Mouse (Mus musculus) forebrain, embryonic 16.5 days (tissue): ENCODE results near the gene Gm20716. TPM values are rescaled to one million over a fixed set of nuclear protein-coding genes. Genes with fewer than 3 reads are reported as not detected.

Source experiments
- ATAC-seq: fragments of 200-750 bp; cut with Nextera tagmentation; 2 replicates; pipeline ENCODE4 v1.8.0; 2017; ENCODE audit warnings: mild to moderate bottlenecking, moderate library complexity
- H3K27ac ChIP-seq: fragments of 300-500 bp; sonication (generic); 2 replicates; pipeline ENCODE4 v1.5.1; 2014; ENCODE audit warnings: low read length, control low read depth
- H3K27me3 ChIP-seq: fragments of 300-500 bp; sonication (generic); replicated peaks from 2 replicates; pipeline ENCODE4 v1.6.1; 2014; ENCODE audit warnings: low read length; ENCODE audit not compliant: control insufficient read depth, insufficient read depth
- H3K36me3 ChIP-seq: fragments of 300-500 bp; sonication (generic); 2 replicates; pipeline ENCODE4 v1.6.1; 2014; ENCODE audit not compliant: control insufficient read depth, insufficient read depth
- H3K4me1 ChIP-seq: fragments of 300-500 bp; sonication (generic); replicated peaks from 2 replicates; pipeline ENCODE4 v1.6.1; 2014; ENCODE audit warnings: low read length; ENCODE audit not compliant: control insufficient read depth, insufficient read depth
- H3K4me2 ChIP-seq: fragments of 300-500 bp; sonication (generic); 2 replicates; pipeline ENCODE4 v1.6.1; 2014; ENCODE audit warnings: mild to moderate bottlenecking, low read length, control low read depth
- H3K4me3 ChIP-seq: fragments of 300-500 bp; sonication (generic); replicated peaks from 2 replicates; pipeline ENCODE4 v1.5.1; 2014; ENCODE audit warnings: mild to moderate bottlenecking, low read length, control low read depth
- H3K9ac ChIP-seq: fragments of 300-500 bp; sonication (generic); replicated peaks from 2 replicates; pipeline ENCODE4 v1.6.1; 2014; ENCODE audit warnings: low read depth, low read length, control low read depth
- H3K9me3 ChIP-seq: fragments of 300-500 bp; sonication (generic); 2 replicates; pipeline ENCODE4 v1.6.1; 2016; ENCODE audit warnings: low read length; ENCODE audit not compliant: control insufficient read depth
- WGBS: fragments of 180-500 bp; shearing (Covaris S2); extraction: QIAGEN DNeasy Blood & Tissue Kit; methylation state at CpG from one replicate; pipeline ENCODE4 v1.1.7; 2014; 5-methylcytosine and 5-hydroxymethylcytosine counted together
- microRNA-seq: library from miRNA; unstranded; fragments of <30 nt; microRNA quantifications from one replicate; pipeline ENCODE4, GENCODE M21; 2017
- polyA plus RNA-seq: library from polyadenylated mRNA; unstranded; fragments of >200 nt; fragmentation: Nextera tagmentation; extraction: Ambion mirVana; gene quantifications from 2 replicates; pipeline ENCODE4 v1.2.1, GENCODE M21; 2015

Gene Gm20716
- polyA plus RNA-seq, 1 experiment from 2014 or later, result 24.4 TPM

DNA sequence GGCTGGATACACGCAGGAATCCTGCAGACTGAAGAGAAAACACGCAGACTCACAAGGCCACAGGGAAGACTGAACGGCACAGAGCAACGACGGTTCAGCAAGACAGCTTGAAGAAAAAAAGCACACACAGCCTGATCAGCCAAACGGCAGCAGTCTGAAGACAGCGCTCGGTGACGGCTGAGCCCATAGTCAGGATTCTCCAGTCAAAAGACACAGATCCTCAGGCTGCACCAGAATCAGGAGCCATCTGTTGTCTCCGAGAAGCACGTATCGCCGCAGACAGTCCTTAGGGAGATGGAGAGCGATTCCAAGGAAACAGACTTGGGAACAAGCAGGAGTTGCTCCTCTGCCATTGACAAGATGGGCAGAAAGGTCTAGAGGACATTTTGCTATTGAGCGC lies 93.0 kb downstream of the Gm20716 start:
- peak; percentile 71 for ATAC-seq
- 54% methylated on average over 15 of the region's 15 CpGs for WGBS

More for the DNA sequence above, 93.0 kb downstream of the Gm20716 start:
- peak overlapping the region; percentile 67 for H3K27ac ChIP-seq
- H3K9me3 ChIP-seq, result no peaks in the 10 kb centered on the region
- no peak overlapping the region for H3K4me3 ChIP-seq
- H3K4me1 ChIP-seq, result no peaks in the 10 kb centered on the region
- no peak overlapping the region for H3K9ac ChIP-seq
- H3K27me3 ChIP-seq, result no peaks in the 10 kb centered on the region
- no peaks in the 10 kb centered on the region for H3K36me3 ChIP-seq
- no peak overlapping the region for H3K4me2 ChIP-seq

Small RNAs within 50 kb of the gene (microRNA-seq; reads per million reads assigned to microRNA genes)
- gene Gm24561, result not detected

Other genes starting within 250 kb of the Gm20716 start
- gene Ripor3, start 219.7 kb downstream of the Gm20716 start, polyA plus RNA-seq, result 0.26 and 0.37 TPM in 2 replicates
- 6.1 and 6.2 TPM in 2 replicates for gene Pard6b, start 149.4 kb downstream of the Gm20716 start, polyA plus RNA-seq
- 2.8 and 3.6 TPM in 2 replicates for gene Adnp, start 23.3 kb downstream of the Gm20716 start, polyA plus RNA-seq
- 56.1 and 65.9 TPM in 2 replicates for gene Dpm1, start 227 bp upstream of the Gm20716 start, polyA plus RNA-seq
- gene Mocs3, start 258 bp upstream of the Gm20716 start, polyA plus RNA-seq, result 6.9 and 7.7 TPM in 2 replicates
- 15.3 and 16.1 TPM in 2 replicates for gene Kcng1, start 51.4 kb upstream of the Gm20716 start, polyA plus RNA-seq